ENCODE assay signal across 9 mouse cellular contexts in genomic region chr3:32317165-32317900, GRCm38 (mm10). TPM values are rescaled to one million over a fixed set of nuclear protein-coding genes. Genes with fewer than 3 reads are reported as not detected.
A peak's percentile ranks its signal among the peaks of the same experiment; 100 is the strongest.
DNase-seq lines count a peak whose midpoint lies in the region; ATAC-seq and TF ChIP-seq lines count a peak whose summit lies in the region.
"Had no signal": no experiment of that assay in that cellular context is flagged by ENCODE, and none has a peak within 500 bp of the region (broad histone marks: within the 10 kb centered on the region; RNA-seq: fewer than 3 reads in every experiment).

No protein-coding gene starts in this region.

- H3K4me1 ChIP-seq in spleen, adult 2 months (ENCODE audit: control insufficient read depth, insufficient read depth, insufficient read length) = no peaks in the 10 kb centered on the region
- no peaks in the 10 kb centered on the region for H3K4me1 ChIP-seq in cerebellum, adult 2 months (ENCODE audit: control insufficient read depth, insufficient read depth, low read length)
- no peaks in the 10 kb centered on the region for H3K4me1 ChIP-seq in kidney, embryonic 14.5 days (ENCODE audit: control insufficient read depth, insufficient read depth, low read length)

- H3K4me2 ChIP-seq in kidney, embryonic 14.5 days (replicated peaks; ENCODE audit: low read depth, low read length) = no peak overlapping the region
- H3K4me2 ChIP-seq: embryonic facial prominence, embryonic 13.5 days had no signal

- H3K27ac ChIP-seq in spleen, adult 2 months (ENCODE audit: insufficient read depth, low read length) = no peak overlapping the region
- H3K27ac ChIP-seq in cerebellum, adult 2 months (ENCODE audit: insufficient read depth, low read length) = no peak overlapping the region
- no peak overlapping the region for H3K27ac ChIP-seq in kidney, embryonic 14.5 days (ENCODE audit: low read depth, low read length)
- H3K27ac ChIP-seq: embryonic facial prominence, embryonic 13.5 days had no signal

- no peaks in the 10 kb centered on the region for H3K27me3 ChIP-seq in spleen, adult 2 months (ENCODE audit: control insufficient read depth, insufficient read depth, low read length)
- H3K27me3 ChIP-seq in cerebellum, adult 2 months (ENCODE audit: control insufficient read depth, insufficient read depth, low read length) = no peaks in the 10 kb centered on the region
- no peaks in the 10 kb centered on the region for H3K27me3 ChIP-seq in kidney, embryonic 14.5 days (ENCODE audit: control insufficient read depth, insufficient read depth, low read length)

- H3K9me3 ChIP-seq in kidney, embryonic 14.5 days (ENCODE audit: control insufficient read depth, low read length) = no peaks in the 10 kb centered on the region
- H3K9me3 ChIP-seq: embryonic facial prominence, embryonic 13.5 days had no signal

- ATAC-seq in kidney, embryonic 14.5 days (ENCODE audit: low FRiP score, low TSS enrichment) = peak; percentile 62; the same call in 1 of the 2 replicates

- TF ChIP-seq CTCF in spleen, adult 2 months (IDR thresholded peaks at IDR 0.05; ENCODE audit: extremely low read depth, insufficient read depth, insufficient read length, insufficient replicate concordance) = peak; percentile 50; the same call in 1 of the 2 replicates
- TF ChIP-seq CTCF in cerebellum, adult 2 months (IDR thresholded peaks at IDR 0.05; ENCODE audit: borderline replicate concordance, insufficient read depth, low read depth, low read length) = peak; percentile 74

- no peak overlapping the region for H3K9ac ChIP-seq in kidney, embryonic 14.5 days (ENCODE audit: low read depth, low read length)
- H3K9ac ChIP-seq: embryonic facial prominence, embryonic 13.5 days had no signal

- no peaks in the 10 kb centered on the region for H3K36me3 ChIP-seq in spleen, adult 2 months (ENCODE audit: control insufficient read depth, insufficient read depth, low read length)
- no peaks in the 10 kb centered on the region for H3K36me3 ChIP-seq in kidney, embryonic 14.5 days (ENCODE audit: control insufficient read depth, insufficient read depth, low read length)
- H3K36me3 ChIP-seq: embryonic facial prominence, embryonic 13.5 days had no signal

- H3K4me3 ChIP-seq in spleen, adult 2 months (ENCODE audit: extremely low read depth, insufficient read depth, insufficient read length) = no peak overlapping the region
- no peak overlapping the region for H3K4me3 ChIP-seq in cerebellum, adult 2 months (replicated peaks; ENCODE audit: insufficient read depth, low read depth, low read length)
- H3K4me3 ChIP-seq in kidney, embryonic 14.5 days (ENCODE audit: low read length) = no peak overlapping the region
- H3K4me3 ChIP-seq: embryonic facial prominence, embryonic 13.5 days had no signal

- WGBS in spleen, adult 2 months = 27% methylated on average over 12 of the region's 12 CpGs
- WGBS in cerebellum, adult 2 months = 20% methylated on average over 12 of the region's 12 CpGs
- WGBS in kidney, embryonic 14.5 days = 22% methylated on average over 12 of the region's 12 CpGs

- DNase-seq in spleen, adult 2 months (ENCODE audit: low read depth in 1 of 2, low spot score in 2 of 2) = peak in 1 of 2 experiments; percentile 17
- no peak for DNase-seq in spleen, adult 12 weeks (ENCODE audit: low spot score)
- DNase-seq in cerebellum, adult 2 months = peak; percentile 35 to 45
- DNase-seq in frontal cortex, adult 2 months (ENCODE audit: extremely low spot score in 1 of 2, low spot score in 1 of 2) = peak; percentile 28 to 72
- peak; percentile 23 to 26 for DNase-seq in lung, adult 18-20 months
- DNase-seq in retina, embryonic 14.5 days (ENCODE audit: low spot score) = peak; percentile 64
- no peak for DNase-seq in spleen, postnatal 14 days (ENCODE audit: low spot score in 2 of 2)

- TF ChIP-seq POLR2A in spleen, adult 2 months (IDR thresholded peaks at IDR 0.05; ENCODE audit: low read depth, low read length) = no peak
- no peak for TF ChIP-seq POLR2A in cerebellum, adult 2 months (IDR thresholded peaks at IDR 0.05; ENCODE audit: borderline replicate concordance, insufficient read depth, low read length)

RNA-seq across cellular contexts. Expression of gene Zmat3, which starts 48.5 kb away (rescaled TPM):
- 3.7 and 4.9 TPM in 2 replicates for polyA plus RNA-seq in spleen, adult 2 months (2012; rRNA removed)
- 43.8 and 44.8 TPM in 2 replicates for polyA plus RNA-seq in cerebellum, adult 2 months (2012; rRNA removed)
- polyA plus RNA-seq in frontal cortex, adult 2 months (2012; rRNA removed) = 37.7 and 40.1 TPM in 2 replicates
- polyA plus RNA-seq in kidney, embryonic 14.5 days (2014; fragmentation: Nextera tagmentation; extraction: Ambion mirVana) = 5.8 and 6.9 TPM in 2 replicates

Comparison
In these comparisons a context has a peak if more than half of its experiments do, and no peak if none do; other contexts are left out.
1. DNase-seq: peak in cerebellum, adult 2 months (2 of 2), frontal cortex, adult 2 months (2 of 2), lung, adult 18-20 months (2 of 2) and retina, embryonic 14.5 days (single experiment); none in spleen, adult 12 weeks (single experiment) and spleen, postnatal 14 days (0 of 2).